In the genomic region with DNA sequence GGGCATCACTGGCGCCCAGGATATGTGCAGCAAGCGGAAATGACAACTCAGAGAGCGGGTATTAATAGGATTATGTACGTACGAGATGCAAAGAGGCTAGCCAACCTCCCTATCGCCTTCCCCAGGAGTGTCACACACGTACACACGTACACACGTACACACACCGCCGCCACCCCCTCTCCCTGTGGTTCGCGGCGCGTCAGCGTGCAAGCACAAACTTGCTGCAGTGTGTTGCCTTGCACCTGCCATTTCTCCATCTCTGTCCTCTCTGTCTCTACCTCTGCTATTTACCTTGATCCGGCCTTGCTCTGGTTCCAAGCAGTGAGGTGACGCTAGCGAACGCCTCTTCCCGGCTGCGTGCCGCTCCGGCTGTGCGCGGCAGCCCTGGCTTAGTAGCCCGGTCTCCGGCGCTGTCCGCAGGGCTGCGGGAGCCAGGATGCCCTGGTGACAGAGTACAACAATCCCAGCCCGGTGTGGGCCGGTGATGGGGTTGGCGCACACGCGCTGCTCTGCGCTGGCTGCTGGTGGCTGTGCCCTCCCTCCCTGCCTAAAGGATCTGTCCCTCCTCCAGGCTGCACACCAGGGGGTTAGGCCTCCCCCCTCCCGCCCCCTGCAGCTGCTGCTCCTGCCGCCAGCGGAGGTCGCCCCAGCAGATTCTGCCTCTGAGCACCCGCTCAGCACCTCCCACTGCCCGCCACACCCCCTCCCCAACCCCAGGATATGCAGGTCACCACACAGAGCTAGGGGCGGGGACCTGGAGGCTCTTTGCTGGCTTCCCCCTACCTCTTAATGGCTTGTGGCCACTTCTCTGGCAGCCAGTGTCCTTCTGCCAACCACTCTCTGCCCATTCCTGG, we compare ENCODE assay signal across 8 mouse cellular contexts. TPM values are rescaled to one million over a fixed set of nuclear protein-coding genes. Genes with fewer than 3 reads are reported as not detected.
DNase-seq lines count a peak whose midpoint lies in the region; ATAC-seq and TF ChIP-seq lines count a peak whose summit lies in the region.

No protein-coding gene starts in this region.

- no peaks in the 10 kb centered on the region for H3K4me1 ChIP-seq in intestine, postnatal 0 days (replicated peaks; ENCODE audit: control insufficient read depth, insufficient read depth, low read length)

- ATAC-seq in granulocyte monocyte progenitor cell, adult 5-6 weeks (replicated peaks; ENCODE audit: poor library complexity, severe bottlenecking) = peak; percentile 70
- 0 out of 2 replicates have a peak, but pooled peaks have one; percentile 45 for ATAC-seq in intestine, postnatal 0 days
- ATAC-seq in megakaryocyte-erythroid progenitor cell, adult 5-6 weeks (replicated peaks; ENCODE audit: low FRiP score, low TSS enrichment, poor library complexity, severe bottlenecking) = peak; percentile 73
- ATAC-seq in activated CD4-positive, CD25-positive, alpha-beta regulatory T cell, adult 4 months = no peak

- DNase-seq in adrenal gland, adult 8-10 months = peak; percentile 8
- DNase-seq in cerebellum, postnatal 4 days (ENCODE audit: low spot score in 2 of 2) = peak; percentile 32 to 59
- peak; percentile 70 to 78 for DNase-seq in left cerebral cortex, postnatal 36 days (ENCODE audit: low spot score in 2 of 2)
- peak; percentile 67 to 70 for DNase-seq in right cerebral cortex, postnatal 10 days (ENCODE audit: low spot score in 2 of 2)

- no peaks in the 10 kb centered on the region for H3K27me3 ChIP-seq in intestine, postnatal 0 days (replicated peaks; ENCODE audit: control insufficient read depth, insufficient read depth, low read length)

- H3K4me3 ChIP-seq in intestine, postnatal 0 days (ENCODE audit: low read depth, low read length) = peak overlapping the region; percentile 41

- no peak overlapping the region for H3K27ac ChIP-seq in intestine, postnatal 0 days (ENCODE audit: low read depth, low read length)

- peak overlapping the region; percentile 73 for H3K4me2 ChIP-seq in intestine, postnatal 0 days (replicated peaks; ENCODE audit: low read depth)

- under 1% methylated on average over 44 of the region's 44 CpGs for WGBS in intestine, postnatal 0 days

- H3K9me3 ChIP-seq in intestine, postnatal 0 days (ENCODE audit: control insufficient read depth) = no peaks in the 10 kb centered on the region

- intact Hi-C loops in left cerebral cortex, postnatal 36 days (cut with DNase I) = loop anchor here (1.0 to 5.0 kb wide), 3 partner anchors 38 to 188 kb away; no protein-coding TSS in a partner anchor

- H3K9ac ChIP-seq in intestine, postnatal 0 days (ENCODE audit: low read depth, low read length) = peak overlapping the region; percentile 18; the same call in 1 of the 2 replicates

- H3K36me3 ChIP-seq in intestine, postnatal 0 days (ENCODE audit: control insufficient read depth, insufficient read depth) = no peaks in the 10 kb centered on the region

- TF ChIP-seq CTCF in intestine, postnatal 0 days (IDR thresholded peaks at IDR 0.05; ENCODE audit: low read depth) = peak; percentile 35

RNA-seq across cellular contexts. Expression of a gene that starts 0.9 kb away (rescaled TPM):
- total RNA-seq in adrenal gland, adult 8-10 months (2022) = 10 to 100 TPM; 23.6 to 41.7 (median 31.8) TPM
- 13.2 and 23.7 TPM in 2 replicates for total RNA-seq in granulocyte monocyte progenitor cell, adult 5-6 weeks (2014; fragmentation: Nextera tagmentation)
- total RNA-seq in granulocyte monocyte progenitor cell, adult 5-6 weeks (2017) = 27.4 and 30.7 TPM in 2 replicates
- polyA plus RNA-seq in intestine, postnatal 0 days (2015; fragmentation: Nextera tagmentation; extraction: Ambion mirVana) = 4.3 and 5.7 TPM in 2 replicates
- 100 to 1,000 TPM; 368 to 438 TPM for total RNA-seq in left cerebral cortex, postnatal 36 days (2021)
- 36.5 and 53.0 TPM in 2 replicates for total RNA-seq in megakaryocyte-erythroid progenitor cell, adult 5-6 weeks (2014; fragmentation: Nextera tagmentation)
- total RNA-seq in megakaryocyte-erythroid progenitor cell, adult 5-6 weeks (2017) = 30.1 and 32.7 TPM in 2 replicates
- polyA plus RNA-seq in activated CD4-positive, CD25-positive, alpha-beta regulatory T cell, adult 4 months (2017; shearing (Covaris generic)) = 10 to 100 TPM; 14.7 to 17.8 TPM

RNA-seq across cellular contexts. Expression of a gene that starts 43.2 kb away (rescaled TPM):
- 1 to 10 TPM; 2.8 to 7.2 (median 4.7) TPM for total RNA-seq in adrenal gland, adult 8-10 months (2022)
- 2.1 and 5.4 TPM in 2 replicates for total RNA-seq in granulocyte monocyte progenitor cell, adult 5-6 weeks (2014; fragmentation: Nextera tagmentation)
- total RNA-seq in granulocyte monocyte progenitor cell, adult 5-6 weeks (2017) = 1.1 and 1.4 TPM in 2 replicates
- polyA plus RNA-seq in intestine, postnatal 0 days (2015; fragmentation: Nextera tagmentation; extraction: Ambion mirVana) = 3.7 and 4.1 TPM in 2 replicates
- under 1 TPM; 0.39 to 0.41 TPM for total RNA-seq in left cerebral cortex, postnatal 36 days (2021)
- total RNA-seq in megakaryocyte-erythroid progenitor cell, adult 5-6 weeks (2014; fragmentation: Nextera tagmentation) = 2.9 and 3.6 TPM in 2 replicates
- total RNA-seq in megakaryocyte-erythroid progenitor cell, adult 5-6 weeks (2017) = 3.0 and 10.1 TPM in 2 replicates
- not detected for polyA plus RNA-seq in activated CD4-positive, CD25-positive, alpha-beta regulatory T cell, adult 4 months (2017; shearing (Covaris generic))

Comparison
In these comparisons a context has a peak if more than half of its experiments do, and no peak if none do; other contexts are left out.
1. DNase-seq: peak in every context shown above with its lines; median percentile 74 in left cerebral cortex, postnatal 36 days; 68 in right cerebral cortex, postnatal 10 days; 46 in cerebellum, postnatal 4 days; 8 in adrenal gland, adult 8-10 months.
2. RNA of a gene that starts 0.9 kb away (total RNA-seq): 368 to 438 TPM in left cerebral cortex, postnatal 36 days; 23.6 to 41.7 TPM in adrenal gland, adult 8-10 months, 30.1 to 53.0 TPM in megakaryocyte-erythroid progenitor cell, adult 5-6 weeks and 13.2 to 30.7 TPM in granulocyte monocyte progenitor cell, adult 5-6 weeks; every median in the first group is over 4 times any median in the second.